Mouse (Mus musculus) layer of hippocampus, adult 2 months (tissue): ENCODE results near the gene Tlr13. TPM values are rescaled to one million over a fixed set of nuclear protein-coding genes. Genes with fewer than 3 reads are reported as not detected.

Experiments used
- DNase-seq, 2 experiments: peaks; one replicate each; pipeline ENCODE4 v3.0.0; 2022; ENCODE audit warnings: low spot score in 2 of 2
- H3K27ac ChIP-seq: fragments of 200-600 bp; 2 replicates; pipeline ENCODE4 v1.8.1; 2022
- H3K4me3 ChIP-seq: fragments of 200-600 bp; 2 replicates; pipeline ENCODE4 v1.8.1; 2022; ENCODE audit warnings: mild to moderate bottlenecking
- CTCF ChIP-seq: fragments of 200-600 bp; conservative IDR thresholded peaks from 2 replicates; pipeline ENCODE4 v1.8.1; 2022; ENCODE audit warnings: antibody characterized with exemption, mild to moderate bottlenecking, moderate library complexity
- total RNA-seq, 2 experiments: library from RNA; stranded (reverse); gene quantifications; 2 replicates each; pipeline ENCODE4 v1.2.3; 2021

The Tlr13 gene
- total RNA-seq, 2 experiments from 2014 or later, result 1.2 to 1.4 TPM

GRCm38 (mm10) chrX:106197308-106197707 is 54.3 kb downstream of the Tlr13 start:
- no peak overlapping the region for H3K27ac ChIP-seq
- DNase-seq, result no peak
- no peak overlapping the region for H3K4me3 ChIP-seq
- peak; percentile 65 for TF ChIP-seq CTCF

DNA sequence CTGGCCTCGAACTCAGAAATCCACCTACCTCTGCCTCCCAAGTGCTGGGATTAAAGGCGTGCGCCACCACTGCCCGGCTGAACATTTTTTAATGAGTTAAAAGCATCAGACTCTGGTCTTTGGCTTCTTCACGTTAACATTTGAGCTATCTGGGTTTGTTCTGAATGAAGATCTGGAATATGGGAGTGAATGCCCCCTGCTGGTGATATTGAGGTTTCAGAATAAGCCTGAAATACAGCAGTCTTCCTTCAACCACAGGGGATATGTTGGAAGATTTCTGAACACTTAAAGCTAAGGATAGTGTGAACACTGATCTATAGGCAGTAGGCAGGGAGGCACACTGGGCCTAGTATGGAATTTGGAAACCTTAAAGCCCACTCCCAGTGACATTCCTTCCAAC is 55.9 kb downstream of the Tlr13 start:
- Histone ChIP-seq H3K4me3 (no peak overlapping the region), H3K27ac (no peak overlapping the region)
- DNase-seq, result no peak
- TF ChIP-seq CTCF, result peak; percentile 61

DNA sequence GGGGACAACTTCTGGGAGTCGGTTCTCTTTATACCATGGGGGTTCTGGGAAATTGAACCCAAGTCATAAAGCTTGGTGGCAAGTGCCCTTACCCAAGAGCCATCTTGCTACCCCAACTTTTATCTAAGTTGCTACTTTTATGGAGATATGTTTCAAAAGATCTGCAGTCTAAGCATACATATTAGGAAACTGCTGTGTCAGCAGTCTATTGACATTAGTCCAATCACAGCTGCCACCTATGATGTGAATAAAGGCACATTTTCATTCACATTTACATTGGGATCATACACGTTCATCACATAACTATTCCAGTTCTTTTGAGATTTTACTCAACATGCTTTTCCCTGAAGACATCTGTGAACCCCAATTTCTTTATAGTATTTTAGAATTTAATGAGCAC is 66.1 kb downstream of the Tlr13 start:
- H3K27ac ChIP-seq, result no peak overlapping the region
- no peak for DNase-seq
- no peak for TF ChIP-seq CTCF
- H3K4me3 ChIP-seq, result no peak overlapping the region

Other genes with a start within 250 kb of the Tlr13 start
- 100 to 1,000 TPM; 181 to 187 TPM for gene Atrx, start 213.8 kb upstream of the Tlr13 start, total RNA-seq
- 10 to 100 TPM; 14.7 to 14.8 TPM for gene Magt1, start 131.3 kb upstream of the Tlr13 start, total RNA-seq
- gene Cox7b, start 127.5 kb upstream of the Tlr13 start, total RNA-seq, result 100 to 1,000 TPM; 284 to 324 TPM
- 1 to 10 TPM; 7.2 to 7.5 TPM for gene Atp7a, start 115.9 kb upstream of the Tlr13 start, total RNA-seq
- gene Pgk1, start 43.9 kb downstream of the Tlr13 start, total RNA-seq, result 100 to 1,000 TPM; 416 to 483 TPM
- 10 to 100 TPM; 23.2 to 23.5 TPM for gene Taf9b, start 78.0 kb downstream of the Tlr13 start, total RNA-seq
- gene Fnd3c2, start 112.2 kb downstream of the Tlr13 start, total RNA-seq, result not detected